Mouse (Mus musculus) ZHBTc4 (cell line): ENCODE data around the gene Mvb12a.
A peak's percentile ranks its signal among the peaks of the same experiment; 100 is the strongest.

Experiments used
- DNase-seq: peaks from one replicate; pipeline ENCODE4 v3.0.0-alpha.2; 2011; ENCODE audit warnings: low read depth, low spot score

Gene Mvb12a

GRCm38 (mm10) chr8:71526272-71526671 lies 16.4 kb upstream of the Mvb12a start:
- DNase-seq, result peak; percentile 94

- DNase-seq, result no peak
Measured at GRCm38 (mm10) chr8:71527162-71527870, 15.4 kb upstream of the Mvb12a start.

DNA sequence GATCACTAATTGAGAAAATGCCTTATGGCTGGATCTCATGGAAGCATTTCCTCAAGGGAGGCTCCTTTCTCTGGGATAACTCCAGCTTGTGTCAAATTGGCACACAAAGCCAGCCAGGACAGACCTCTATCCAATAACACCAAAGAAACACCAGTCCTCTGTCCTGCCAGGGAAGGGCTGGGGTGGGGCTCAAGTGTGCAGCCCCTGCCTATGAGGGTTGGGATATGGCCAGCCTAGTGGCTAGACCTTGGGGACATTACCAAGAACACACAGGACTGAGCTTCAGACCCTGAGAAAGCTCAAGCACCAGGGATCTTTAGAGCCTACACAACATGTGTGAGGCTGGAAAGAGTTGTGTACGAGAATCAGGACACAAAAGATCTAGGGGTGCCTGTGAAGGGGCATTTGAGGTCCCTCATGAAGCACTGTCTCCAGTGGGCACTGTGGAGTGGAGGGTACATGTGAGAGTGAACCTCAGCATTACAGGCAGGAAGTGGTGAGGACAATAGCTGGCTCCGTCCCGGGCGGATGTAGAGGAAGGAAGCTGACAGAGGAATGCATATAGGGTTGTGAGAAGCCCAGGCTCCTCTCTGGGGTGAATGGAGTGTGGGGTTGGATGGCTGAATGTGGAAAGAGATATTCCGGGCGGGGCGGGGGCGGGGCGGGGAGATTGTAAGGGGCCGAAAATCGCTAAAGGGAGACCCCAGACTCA lies 14.2 kb upstream of the Mvb12a start:
- no peak for DNase-seq

DNA sequence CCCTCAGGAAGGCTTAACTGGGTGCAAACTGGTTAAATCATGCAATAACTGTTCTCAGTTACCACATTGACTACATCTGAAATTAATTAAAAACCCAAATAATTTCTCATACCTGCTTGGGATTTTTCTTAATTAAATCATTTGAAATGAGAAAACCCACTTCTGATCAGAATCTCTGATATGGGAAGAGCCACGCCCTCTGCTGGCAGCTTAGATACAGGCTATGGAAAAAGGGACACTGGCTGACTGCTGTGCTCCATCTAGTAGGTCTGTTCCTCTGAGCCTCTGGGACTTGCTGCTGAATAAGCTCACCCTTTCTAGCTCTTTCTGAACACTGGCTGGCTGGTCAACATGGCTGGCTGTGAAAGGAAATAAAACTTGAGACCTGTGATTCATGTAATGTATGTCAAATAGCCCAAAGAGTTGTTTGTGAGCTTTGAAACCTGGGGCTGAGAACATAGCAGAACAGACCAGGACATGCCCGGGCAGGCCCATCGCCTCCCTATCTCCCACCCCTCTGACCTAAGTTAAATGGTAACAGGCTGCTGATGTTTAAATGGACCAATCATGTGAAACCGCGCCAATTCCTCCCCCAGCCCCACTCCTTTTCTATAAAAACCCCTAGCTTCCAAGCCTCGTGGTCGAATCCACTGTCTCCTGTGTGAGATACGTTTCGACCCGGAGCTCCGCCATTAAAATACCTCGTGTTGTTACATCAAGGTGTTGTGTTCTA lies 11.8 kb upstream of the Mvb12a start:
- peak; percentile 88 for DNase-seq

DNA sequence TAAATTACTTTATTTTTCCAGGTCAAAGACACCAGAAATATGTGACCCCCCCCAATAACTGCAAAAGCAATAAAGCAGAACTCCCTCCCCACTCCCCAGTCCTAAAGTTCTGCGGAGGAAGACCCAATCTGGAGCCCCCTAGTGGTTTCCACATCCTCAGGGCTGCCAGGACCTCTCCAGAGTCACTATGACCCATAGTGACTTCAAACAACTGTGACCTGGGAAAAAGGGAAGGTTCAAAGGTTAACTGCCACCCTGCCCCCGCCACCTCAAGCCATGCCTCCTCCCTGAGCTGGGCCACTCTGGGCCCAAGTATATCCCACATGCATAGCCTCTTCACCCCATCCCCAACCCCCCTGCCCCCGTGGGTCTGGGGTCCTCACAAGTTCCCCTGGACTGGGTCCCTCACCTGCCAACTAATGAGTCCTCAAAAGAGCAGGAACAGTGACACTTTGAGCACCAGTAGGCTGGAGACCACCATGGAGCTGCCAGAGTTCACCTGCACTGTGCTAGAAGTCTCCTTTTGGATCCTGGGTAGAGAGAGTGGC lies 8.4 kb upstream of the Mvb12a start:
- DNase-seq, result no peak

DNA sequence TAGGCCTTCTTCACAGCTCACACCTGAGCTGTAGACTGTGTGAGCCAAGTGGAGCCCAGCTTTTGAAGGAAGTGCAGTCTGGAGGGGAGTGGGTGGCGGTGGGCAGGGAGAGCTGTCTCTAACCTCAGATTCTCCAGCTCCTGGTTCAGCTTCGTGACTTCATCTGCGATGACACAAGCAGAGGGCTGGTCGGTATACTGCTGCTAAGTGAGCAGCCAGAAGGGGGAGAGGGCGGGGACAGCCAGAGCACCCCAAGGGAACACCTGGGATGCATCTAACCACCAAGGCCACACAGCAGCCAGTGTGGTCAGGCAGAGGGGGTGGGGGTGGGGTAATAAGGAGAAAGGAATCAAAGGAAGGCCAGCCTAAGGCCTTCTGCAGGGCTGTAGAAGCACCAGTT lies 7.1 kb upstream of the Mvb12a start:
- no peak for DNase-seq

DNA sequence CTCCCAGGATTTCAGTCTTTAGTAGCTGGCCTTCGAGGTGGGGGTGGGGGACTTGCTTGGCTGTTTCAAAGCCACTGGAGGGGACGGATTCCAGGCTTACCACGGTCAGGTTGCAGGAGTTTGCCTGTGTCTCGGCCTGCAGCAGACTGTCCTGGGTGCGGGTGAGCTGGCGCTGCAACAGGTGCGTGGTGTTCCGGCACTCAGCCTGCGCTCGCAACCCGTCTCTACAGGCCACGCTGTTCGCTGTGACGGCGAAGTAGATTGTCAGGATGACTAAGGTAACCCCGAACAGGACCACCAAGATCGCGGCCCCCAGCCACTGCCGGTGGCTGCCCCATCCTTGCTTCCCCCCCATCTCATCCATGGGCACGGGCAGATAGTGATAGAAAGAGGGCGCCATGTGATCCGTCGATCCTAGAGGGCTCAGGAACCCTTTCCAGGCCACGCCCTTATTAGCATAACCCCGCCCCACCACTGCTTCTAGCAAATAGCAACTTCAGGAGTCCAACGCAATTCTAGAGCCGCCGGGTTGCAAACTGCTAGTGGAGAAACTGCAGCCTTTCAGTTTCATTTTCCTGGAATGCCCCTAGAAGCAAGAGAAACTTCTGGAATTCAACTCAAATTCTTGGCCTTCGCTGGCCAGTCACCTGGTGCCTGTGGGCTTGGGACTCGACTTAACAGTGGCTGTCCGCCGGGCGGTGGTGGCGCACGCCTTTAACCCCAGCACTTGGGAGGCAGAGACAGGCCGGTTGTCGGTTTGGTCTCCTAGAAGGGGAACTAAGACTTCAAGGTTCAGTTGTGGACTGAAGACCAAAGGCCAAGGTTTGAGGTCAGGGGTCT lies 5.5 kb upstream of the Mvb12a start, which contains the start of gene Bst2:
Bst2 (minus strand) TSS at position 429 of the 840 bp plus-strand sequence.
- peak; percentile 94 for DNase-seq

DNA sequence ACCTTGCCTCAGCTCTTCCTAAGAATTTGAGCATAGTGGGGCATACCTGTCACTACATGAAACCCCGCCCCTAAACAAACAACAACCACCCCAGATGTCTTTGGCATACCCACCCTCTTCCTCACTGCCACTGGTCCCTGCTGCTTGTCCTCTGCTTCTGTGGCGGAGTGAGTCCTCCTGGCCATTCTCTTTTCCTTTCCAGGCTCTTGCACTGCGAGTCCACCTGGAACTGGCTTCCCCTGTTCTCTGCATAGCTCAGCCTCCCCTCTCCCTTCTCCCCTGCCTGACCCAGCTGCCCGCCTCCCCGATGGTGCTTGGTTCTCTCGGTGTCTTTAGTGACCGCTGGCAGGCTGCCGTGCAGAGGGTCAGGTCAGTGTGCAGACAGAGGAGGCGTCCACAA lies 1.0 kb downstream of the Mvb12a start:
- no peak for DNase-seq

DNA sequence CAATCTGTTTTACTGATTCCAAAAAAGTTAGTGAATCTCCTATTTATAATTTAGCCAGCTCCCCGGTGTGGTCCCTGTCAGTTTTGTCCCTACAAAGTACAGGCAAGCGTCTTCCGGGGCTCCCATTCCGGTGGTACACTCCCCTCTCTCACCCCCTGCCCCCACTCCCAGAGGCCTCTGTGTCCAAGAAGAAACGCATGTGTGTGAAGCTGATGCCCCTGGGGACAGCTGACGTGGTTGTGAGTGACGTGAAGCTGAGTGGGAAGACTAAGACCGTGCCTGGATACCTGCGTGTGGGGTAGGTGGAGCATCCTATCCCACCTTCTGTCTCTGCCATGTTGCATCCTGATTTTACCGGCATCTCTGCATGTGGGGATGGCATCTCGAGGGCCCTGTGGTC lies 2.3 kb downstream of the Mvb12a start:
- DNase-seq, result no peak

DNA sequence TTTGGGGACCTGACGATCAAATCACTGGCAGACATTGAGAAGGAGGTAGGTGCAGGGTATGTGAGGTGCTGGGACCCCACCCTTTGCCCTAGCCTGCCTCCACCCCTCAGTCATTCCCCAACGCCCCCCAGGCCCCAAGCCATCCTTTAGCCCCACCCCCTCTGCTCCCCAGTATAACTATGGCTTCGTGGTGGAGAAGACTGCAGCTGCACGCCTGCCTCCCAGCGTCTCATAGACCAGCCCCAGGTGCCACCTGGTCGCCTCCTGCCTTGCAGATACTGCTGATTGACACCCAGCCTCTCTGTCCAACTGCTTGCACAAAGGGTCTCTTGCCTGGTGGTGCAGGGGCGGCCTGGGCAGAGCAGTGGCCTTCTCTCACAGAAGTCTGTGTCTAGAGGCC lies 4.9 kb downstream of the Mvb12a start:
- DNase-seq, result no peak

GRCm38 (mm10) chr8:71550754-71551153 lies 8.0 kb downstream of the Mvb12a start:
- DNase-seq, result no peak

- no peak for DNase-seq
Measured at GRCm38 (mm10) chr8:71552770-71553169, 10.0 kb downstream of the Mvb12a start.

GRCm38 (mm10) chr8:71554001-71554400 lies 11.3 kb downstream of the Mvb12a start:
- DNase-seq, result no peak

DNA sequence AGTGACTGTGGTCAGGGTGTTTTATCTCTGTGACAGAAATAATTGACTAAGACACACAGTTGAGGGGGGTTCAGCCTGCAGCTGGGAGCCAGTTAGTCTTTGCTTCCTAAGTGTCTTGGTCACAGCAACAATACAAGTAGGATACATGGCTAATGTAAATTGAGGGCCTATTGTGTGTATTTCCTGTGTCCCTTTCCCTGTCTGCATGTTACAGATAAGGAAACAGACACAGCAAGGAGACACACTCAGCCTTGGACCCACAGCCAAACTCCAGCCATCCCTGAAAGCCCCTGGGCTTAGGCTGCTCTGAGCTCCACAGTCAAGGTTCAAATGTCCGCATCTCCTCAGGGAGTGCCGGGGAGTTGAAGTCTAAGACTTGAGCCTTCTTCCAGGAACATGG lies 11.9 kb downstream of the Mvb12a start:
- no peak for DNase-seq

DNA sequence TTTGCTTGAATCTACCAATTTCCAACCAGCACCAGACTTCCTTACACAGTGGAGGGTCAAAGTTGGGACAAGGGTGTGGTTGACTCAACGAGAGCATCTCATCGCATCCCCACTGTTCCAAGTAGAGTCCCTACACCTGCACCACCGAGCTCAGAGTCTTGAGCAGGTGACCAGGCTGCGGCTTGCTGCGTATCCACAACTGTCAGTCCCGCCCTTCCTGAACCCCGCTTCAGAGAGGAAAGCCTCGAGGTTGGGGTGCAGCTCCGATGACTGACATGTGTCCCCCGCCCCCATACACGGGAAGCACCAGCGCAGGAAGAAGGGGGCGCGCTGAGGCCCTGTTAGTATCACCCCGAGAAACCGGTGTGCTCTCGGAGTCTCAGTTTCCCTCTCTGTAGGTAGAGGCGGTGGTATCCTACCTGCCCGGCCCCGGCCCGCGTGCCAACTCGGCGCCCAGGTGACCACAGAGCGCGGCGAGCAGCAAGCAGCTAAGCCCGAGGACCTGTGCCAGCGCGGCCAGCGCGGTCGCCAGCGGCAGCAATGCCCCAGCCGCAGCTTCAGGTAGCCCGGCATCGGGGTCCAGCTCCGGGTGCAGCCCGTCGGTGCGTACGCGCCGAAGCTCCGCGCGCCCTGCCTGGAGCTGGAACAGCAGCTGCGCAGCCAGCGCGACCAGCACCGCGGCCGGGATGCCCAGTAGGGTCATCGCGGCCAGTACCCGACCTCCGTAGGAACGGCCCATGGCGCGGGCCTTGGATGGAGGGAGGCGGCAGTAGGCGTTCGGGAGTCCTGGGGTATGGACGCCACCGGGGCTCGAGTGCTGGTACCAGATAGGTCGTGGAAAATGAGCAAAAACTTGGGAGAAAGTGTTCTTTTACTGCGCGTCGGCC lies 15.6 kb downstream of the Mvb12a start, which contains the start of gene Tmem221:
Tmem221 (minus strand) TSS at position 801 of the 887 bp plus-strand sequence.
- DNase-seq, result no peak

- DNase-seq, result peak; percentile 96
Measured at GRCm38 (mm10) chr8:71558958-71559690, 16.4 kb downstream of the Mvb12a start.

DNA sequence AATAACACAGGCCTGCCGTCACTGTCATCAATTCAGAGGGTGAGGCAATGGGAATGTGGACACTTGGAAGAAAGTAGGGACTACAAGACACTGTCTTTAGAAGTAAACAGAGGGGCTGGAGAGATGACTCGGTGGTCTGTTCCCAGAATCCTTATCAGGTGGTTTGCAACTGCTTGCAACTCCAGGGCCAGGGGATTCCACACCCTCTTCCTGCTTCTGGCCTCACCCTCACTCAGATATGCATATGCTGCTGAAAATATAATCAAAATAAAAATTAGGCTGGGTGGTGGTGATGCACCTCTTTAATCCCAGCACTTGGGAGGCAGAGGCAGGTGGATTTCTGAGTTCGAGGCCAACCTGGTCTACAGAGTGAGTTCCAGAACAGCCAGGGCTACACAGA lies 17.3 kb downstream of the Mvb12a start:
- DNase-seq, result no peak

DNA sequence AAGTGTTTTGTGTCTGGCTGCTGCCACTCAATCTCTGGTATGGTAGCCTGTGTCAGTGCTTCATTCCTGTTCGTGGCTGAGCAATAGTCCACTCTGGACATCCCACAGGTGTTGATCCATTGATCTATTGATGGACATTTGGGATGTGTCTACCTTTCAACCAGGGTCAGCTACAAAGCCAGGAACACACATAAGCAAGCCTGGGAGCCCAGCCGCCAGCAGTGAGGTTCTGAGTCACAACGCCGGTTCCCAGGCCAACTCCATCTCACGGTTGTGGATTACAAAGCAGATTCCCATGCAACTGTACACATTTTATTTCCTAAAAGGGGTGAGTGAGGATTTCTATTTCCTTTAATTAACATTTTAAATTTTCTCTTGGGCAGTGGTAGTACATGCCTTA lies 18.0 kb downstream of the Mvb12a start:
- no peak for DNase-seq

DNA sequence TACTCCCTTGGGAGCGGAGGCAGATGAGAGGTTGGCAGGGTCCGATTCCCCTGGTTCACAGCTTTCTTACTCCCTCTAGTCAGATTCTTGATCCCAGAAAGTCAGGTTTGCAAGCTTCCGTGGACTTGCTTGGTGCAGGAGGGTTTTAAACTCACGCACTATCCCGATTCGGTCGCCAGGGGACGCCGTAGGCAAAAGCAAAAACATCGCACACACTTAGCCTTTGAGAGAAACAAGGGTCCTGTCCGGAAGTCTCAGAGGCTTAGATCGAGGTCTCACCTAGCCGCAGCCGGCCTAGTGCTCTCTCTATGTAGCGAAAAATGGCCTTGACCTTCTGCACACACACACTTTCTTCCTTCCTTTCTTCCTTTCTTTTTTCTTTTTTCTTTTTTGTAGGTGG lies 18.7 kb downstream of the Mvb12a start:
- peak; percentile 90 for DNase-seq

DNA sequence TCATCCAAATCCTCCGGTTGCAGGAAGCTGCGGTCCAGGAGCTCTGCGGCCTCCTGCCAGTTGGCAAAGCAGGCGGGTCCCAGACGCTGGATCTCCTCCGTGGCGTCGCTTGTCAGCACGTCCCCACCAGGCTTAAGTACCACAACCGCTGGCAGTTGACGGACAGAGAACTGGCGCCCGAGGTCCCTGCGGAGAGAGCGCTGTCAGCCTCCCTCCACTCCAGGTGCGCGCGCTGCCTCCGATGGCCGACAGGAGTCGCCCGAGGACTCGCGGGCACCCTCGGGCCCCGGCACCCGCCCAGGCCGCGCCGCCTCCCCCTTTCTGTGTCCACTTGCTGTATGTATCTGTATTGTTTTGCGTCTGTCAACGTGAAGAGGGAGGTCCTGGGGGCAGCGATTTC lies 20.0 kb downstream of the Mvb12a start:
- peak; percentile 88 for DNase-seq
